Mouse (Mus musculus): ENCODE results near the gene Selenow. TPM values are rescaled to one million over a fixed set of nuclear protein-coding genes. Genes with fewer than 3 reads are reported as not detected.

The Selenow gene
- total RNA-seq (2023), result 100 to 1,000 TPM; 212 to 218 TPM

GRCm38 (mm10) chr7:15922220-15922773 is at the start of gene Selenow:
Gene Selenow (minus strand): TSS chr7:15922402.

DNA sequence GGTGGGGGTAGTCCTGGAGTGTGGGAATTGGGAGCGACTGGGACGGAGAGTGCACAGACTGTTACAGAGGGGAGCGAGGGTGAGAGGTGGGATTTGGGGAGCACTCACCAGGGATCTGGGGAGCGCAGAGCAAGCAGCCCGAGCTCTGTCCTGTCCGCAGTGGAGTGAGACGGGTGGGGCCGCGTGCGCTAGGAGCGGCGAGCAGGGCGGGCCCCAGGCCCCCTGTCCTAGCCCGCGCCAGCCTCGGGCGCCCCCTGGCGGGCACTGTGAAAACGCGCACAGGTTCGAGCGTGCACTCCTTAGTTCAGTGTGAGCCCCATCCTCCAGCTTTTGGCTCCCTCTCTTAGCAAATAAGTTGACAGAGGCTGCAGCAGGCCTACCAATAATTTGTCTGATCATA is 45.1 kb upstream of the Selenow start, which contains the start of gene Ehd2:
Ehd2 (minus strand) TSS at position 256 of the 400 bp plus-strand sequence.

DNA sequence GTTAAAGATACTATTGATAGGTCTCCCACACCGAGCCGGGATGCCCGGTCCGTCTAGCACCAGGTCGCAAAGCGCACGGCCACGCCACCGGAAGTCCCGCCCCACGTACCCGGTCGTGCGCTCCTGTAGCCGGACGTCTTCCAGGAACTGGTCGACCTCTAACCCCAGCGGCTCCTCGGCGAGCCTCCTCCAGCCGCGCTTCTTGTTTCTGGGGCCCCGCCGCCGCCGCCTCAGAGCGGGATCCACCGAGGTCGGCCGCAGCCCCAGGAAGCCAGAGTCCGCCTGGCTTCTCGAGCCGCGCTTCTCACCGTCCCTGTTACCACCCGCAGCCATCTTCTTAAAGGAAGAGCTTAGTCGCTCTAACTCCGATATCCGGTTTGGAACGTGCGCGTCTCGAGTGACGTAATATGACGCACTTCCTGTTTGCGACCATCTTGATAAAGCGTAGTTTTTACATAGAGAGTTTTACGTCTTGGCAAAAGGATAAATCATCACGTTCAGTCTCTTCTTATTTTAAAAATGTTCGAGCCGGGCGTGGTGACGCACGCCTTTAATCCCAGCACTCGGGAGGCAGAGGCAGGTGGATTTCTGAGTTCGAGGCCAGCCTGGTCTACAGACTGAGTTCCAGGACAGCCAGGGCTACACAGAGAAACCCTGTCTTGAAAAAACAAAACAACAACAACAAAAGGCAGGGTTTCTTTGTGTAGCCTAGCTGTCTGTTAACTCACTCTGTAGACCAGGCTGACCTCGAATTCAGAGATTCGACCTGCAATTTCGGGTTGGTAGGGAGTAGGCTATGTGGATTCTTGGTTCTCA is 23.7 kb upstream of the Selenow start, which contains the start of gene Nop53:
Nop53 (minus strand) TSS at position 354 of the 816 bp plus-strand sequence.

DNA sequence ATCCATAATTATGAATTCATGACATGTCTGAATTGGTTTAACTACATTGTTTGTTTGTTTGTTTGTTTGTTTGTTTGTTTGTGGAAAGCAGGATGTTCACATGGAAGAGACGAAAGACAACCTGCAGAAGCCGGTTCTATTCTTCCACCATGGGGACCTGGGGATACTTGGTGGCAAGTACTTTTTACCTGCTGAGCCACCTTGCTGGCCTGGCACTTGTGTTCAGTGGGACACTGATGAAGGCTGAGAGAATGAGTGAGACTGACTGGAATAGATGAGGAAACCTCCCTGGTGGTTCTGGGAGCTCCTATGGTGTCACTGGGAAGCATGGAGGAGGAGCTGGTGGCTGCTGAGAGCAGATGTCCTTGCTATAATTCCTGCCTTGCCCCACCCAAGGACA is 39.9 kb downstream of the Selenow start, which contains the start of gene Crxos:
Crxos (plus strand) TSS at position 301 of the 400 bp plus-strand sequence.

GRCm38 (mm10) chr7:15879756-15880155 is 42.4 kb downstream of the Selenow start, which contains the start of gene Crx:
Gene Crx (minus strand): TSS chr7:15879968.

Other genes with a start within 250 kb of the Selenow start
- not detected for gene Obox5, start 172.3 kb downstream of the Selenow start, total RNA-seq (2023)
- not detected for gene Obox6, start 82.7 kb downstream of the Selenow start, total RNA-seq (2023)
- not detected for gene Crx, start 42.4 kb downstream of the Selenow start, total RNA-seq (2023)
- gene Crxos, start 39.8 kb downstream of the Selenow start, total RNA-seq (2023), result not detected
- 100 to 1,000 TPM; 486 to 516 TPM for gene Nop53, start 23.7 kb upstream of the Selenow start, total RNA-seq (2023)
- under 1 TPM; 0.55 to 0.89 TPM for gene Ehd2, start 45.2 kb upstream of the Selenow start, total RNA-seq (2023)
- gene Bicra, start 125.5 kb upstream of the Selenow start, total RNA-seq (2023), result 10 to 100 TPM; 63.1 to 69.6 TPM
- not detected for gene Zfp541, start 139.4 kb upstream of the Selenow start, total RNA-seq (2023)
- gene Napa, start 176.1 kb upstream of the Selenow start, total RNA-seq (2023), result 100 to 1,000 TPM; 213 to 236 TPM
- gene Kptn, start 197.5 kb upstream of the Selenow start, total RNA-seq (2023), result 10 to 100 TPM; 41.3 to 44.7 TPM
- under 1 TPM; 0.09 TPM for gene Slc8a2, start 207.4 kb upstream of the Selenow start, total RNA-seq (2023)

Data from T-cell, adult 66 days (primary cell).